Mouse (Mus musculus): ENCODE results near the gene Gm20388.

- TF ChIP-seq CTCF (IDR thresholded peaks at IDR 0.05; ENCODE audit: low read depth) (no peak), EP300 (optimal IDR thresholded peaks at IDR 0.05) (no peak)
Measured at GRCm38 (mm10) chr8:123887956-123888355, 3977.3 kb downstream of the Gm20388 start.
